In genomic region chr9:121358418-121358817, GRCm38 (mm10) we compare ENCODE assay signal across 12 mouse cellular contexts.
A peak's percentile ranks its signal among the peaks of the same experiment; 100 is the strongest.
DNase-seq lines count a peak whose midpoint lies in the region; ATAC-seq and TF ChIP-seq lines count a peak whose summit lies in the region.
"Had no signal": no experiment of that assay in that cellular context is flagged by ENCODE, and none has a peak within 500 bp of the region (broad histone marks: within the 10 kb centered on the region; RNA-seq: fewer than 3 reads in every experiment).

No protein-coding gene starts in this region.

- 38% methylated on average over 8 of the region's 8 CpGs for WGBS in heart, embryonic 12.5 days
- 53% methylated on average over 8 of the region's 8 CpGs for WGBS in olfactory bulb, adult 2 months

- H3K4me1 ChIP-seq in heart, embryonic 12.5 days (replicated peaks) = peaks cover 74% of the 10 kb centered on the region
- peaks cover 57% of the 10 kb centered on the region for H3K4me1 ChIP-seq in olfactory bulb, adult 2 months (ENCODE audit: control insufficient read depth, insufficient read depth, low read length)

- peak; percentile 80 for DNase-seq in gastrocnemius, adult 2 months
- no peak for DNase-seq in gastrocnemius, postnatal 4 days (ENCODE audit: low spot score in 2 of 2)
- no peak for DNase-seq in left cerebral cortex, adult 2 months (ENCODE audit: extremely low spot score in 1 of 2, low spot score in 2 of 2)
- no peak for DNase-seq in left cerebral cortex, postnatal 10 days (ENCODE audit: extremely low spot score in 1 of 2, low spot score in 2 of 2)
- no peak for DNase-seq in c-Kit-positive CD71-positive TER-119-positive erythroid progenitor cells, embryonic 14.5 days (ENCODE audit: low spot score)
- DNase-seq: cerebellum, postnatal 36 days had no signal

- no peak for TF ChIP-seq CTCF in gastrocnemius, adult 2 months (IDR thresholded peaks at IDR 0.05)
- no peak for TF ChIP-seq CTCF in left cerebral cortex, adult 2 months (IDR thresholded peaks at IDR 0.05)
- no peak for TF ChIP-seq CTCF in olfactory bulb, adult 2 months (IDR thresholded peaks at IDR 0.05; ENCODE audit: insufficient read depth, low read depth, low read length)

- H3K27ac ChIP-seq in gastrocnemius, adult 2 months = peak overlapping the region; percentile 96
- peak overlapping the region; percentile 69 for H3K27ac ChIP-seq in left cerebral cortex, adult 2 months
- peak overlapping the region; percentile 66 for H3K27ac ChIP-seq in heart, embryonic 12.5 days (ENCODE audit: poor library complexity, severe bottlenecking)
- H3K27ac ChIP-seq in olfactory bulb, adult 2 months (ENCODE audit: insufficient read depth, low read depth, low read length) = 0 out of 2 replicates have a peak overlapping the region, but pooled peaks have one; percentile 16
- H3K27ac ChIP-seq: kidney, postnatal 0 days had no signal

- H3K9me3 ChIP-seq in heart, embryonic 12.5 days (replicated peaks) = no peaks in the 10 kb centered on the region
- H3K9me3 ChIP-seq: megakaryocyte, embryonic 14.5 days had no signal

- 0 out of 2 replicates have a peak overlapping the region, but pooled peaks have one; percentile 3 for H3K4me2 ChIP-seq in heart, embryonic 12.5 days

- ATAC-seq in heart, embryonic 12.5 days (ENCODE audit: insufficient number of reproducible peaks, low FRiP score) = no peak
- no peak for ATAC-seq in frontal cortex, adult (ENCODE audit: low TSS enrichment)

- intact Hi-C loops in gastrocnemius, adult 2 months (cut with DNase I) = no loop called here
- intact Hi-C loops in left cerebral cortex, adult 2 months (cut with DNase I) = no loop called here
- intact Hi-C loops in left cerebral cortex, postnatal 10 days (cut with DNase I) = loop anchor here (5.0 kb wide), 1 partner anchor 61 kb away; the partner anchor contains the start of gene Trak1

- 0 out of 2 replicates have a peak, but pooled peaks cover 5% of the 10 kb centered on the region for H3K36me3 ChIP-seq in heart, embryonic 12.5 days

- no peak overlapping the region; the same call in 1 of the 2 replicates for H3K9ac ChIP-seq in heart, embryonic 12.5 days

- no peaks in the 10 kb centered on the region for H3K27me3 ChIP-seq in heart, embryonic 12.5 days (replicated peaks)

- no peak for TF ChIP-seq POLR2A in olfactory bulb, adult 2 months (IDR thresholded peaks at IDR 0.05; ENCODE audit: insufficient read depth, low read depth, low read length)

- H3K4me3 ChIP-seq in gastrocnemius, adult 2 months = peak overlapping the region; percentile 5; the same call in 1 of the 2 replicates
- no peak overlapping the region for H3K4me3 ChIP-seq in left cerebral cortex, adult 2 months
- no peak overlapping the region for H3K4me3 ChIP-seq in heart, embryonic 12.5 days
- no peak overlapping the region for H3K4me3 ChIP-seq in olfactory bulb, adult 2 months (ENCODE audit: insufficient read depth, low read depth, low read length)
- H3K4me3 ChIP-seq: erythroblast, embryonic 14.5 days; megakaryocyte, embryonic 14.5 days had no signal

Comparison
In these comparisons a context has a peak if more than half of its experiments do, and no peak if none do; other contexts are left out.
1. H3K27ac ChIP-seq: peak in every context shown above with its lines; median percentile 96 in gastrocnemius, adult 2 months; 69 in left cerebral cortex, adult 2 months; 66 in heart, embryonic 12.5 days; 16 in olfactory bulb, adult 2 months.